Mouse (Mus musculus) bone marrow macrophage, adult 2 months (primary cell): ENCODE measurements around the gene Lsamp. TPM values are rescaled to one million over a fixed set of nuclear protein-coding genes. Genes with fewer than 3 reads are reported as not detected.

Source experiments
- H3K27ac ChIP-seq: 2 replicates; pipeline ENCODE4 v1.5.1; 2012; ENCODE audit warnings: low read depth, low read length; ENCODE audit not compliant: insufficient read depth
- H3K4me1 ChIP-seq: 2 replicates; pipeline ENCODE4 v1.6.1; 2012; ENCODE audit warnings: low read length; ENCODE audit not compliant: control insufficient read depth, insufficient read depth
- H3K4me3 ChIP-seq: 2 replicates; pipeline ENCODE4 v1.5.1; 2012; ENCODE audit warnings: mild to moderate bottlenecking, low read length, moderate library complexity; ENCODE audit not compliant: insufficient read depth
- CTCF ChIP-seq: IDR thresholded peaks from 2 replicates; pipeline ENCODE4 v1.5.1; 2012; ENCODE audit warnings: low read depth, mild to moderate bottlenecking, low read length, moderate library complexity
- POLR2A ChIP-seq: IDR thresholded peaks from 2 replicates; pipeline ENCODE4 v1.6.1; 2012; ENCODE audit warnings: mild to moderate bottlenecking, low read depth, low read length, borderline replicate concordance
- polyA plus RNA-seq: library from polyadenylated mRNA; stranded (reverse); fragments of >200 nt; gene quantifications from 2 replicates; pipeline ENCODE4 v1.2.4, GENCODE M21; 2012; ENCODE audit not compliant: missing spikeins, insufficient read depth, insufficient read length

The Lsamp gene
- polyA plus RNA-seq, 1 experiment: not detected

DNA sequence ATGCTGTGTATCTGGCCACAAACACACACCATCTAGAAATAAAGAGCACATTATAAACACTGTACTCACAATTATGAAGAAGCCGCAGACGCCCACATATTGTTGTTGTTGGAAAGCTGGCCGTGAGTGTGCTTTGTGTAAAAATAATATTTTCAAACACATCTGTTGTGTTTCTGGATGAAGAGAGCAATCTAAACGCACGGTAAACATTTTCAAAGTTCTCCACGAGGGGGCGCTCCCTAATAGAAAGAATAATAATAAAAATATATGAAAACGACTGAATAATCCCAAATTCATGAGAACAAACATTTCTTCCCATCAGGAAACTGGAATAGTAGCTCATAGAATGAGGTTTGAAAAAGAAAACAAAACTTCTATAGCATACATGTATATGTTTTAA is 482.4 kb downstream of the Lsamp start:
- TF ChIP-seq CTCF: no peak
- no peak for TF ChIP-seq POLR2A

DNA sequence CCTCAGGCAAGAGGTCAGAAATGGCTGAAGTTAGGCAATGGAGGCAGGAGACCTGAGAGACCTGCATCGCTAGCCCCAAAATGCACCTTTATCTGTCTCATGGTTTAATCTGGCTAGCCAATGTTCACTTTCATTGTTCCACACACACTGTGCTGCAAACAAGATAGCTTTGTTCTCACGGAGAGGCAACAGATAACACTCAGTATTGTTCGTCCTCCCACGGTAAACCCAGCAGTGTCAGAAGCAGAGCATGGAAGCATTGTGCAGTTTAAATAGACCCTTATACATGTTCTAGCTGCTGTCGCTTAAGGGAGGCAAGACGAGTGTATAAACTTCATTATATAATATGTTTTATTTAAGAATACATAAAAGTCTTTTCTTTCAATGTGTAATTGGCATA is 486.8 kb downstream of the Lsamp start:
- Histone ChIP-seq H3K27ac (no peak overlapping the region), H3K4me3 (no peak overlapping the region), H3K4me1 (no peaks in the 10 kb centered on the region)
- TF ChIP-seq POLR2A (no peak), CTCF (no peak)

More for the DNA sequence above, 482.4 kb downstream of the Lsamp start:
- Histone ChIP-seq H3K4me3 (no peak overlapping the region), H3K27ac (no peak overlapping the region), H3K4me1 (no peaks in the 10 kb centered on the region)

DNA sequence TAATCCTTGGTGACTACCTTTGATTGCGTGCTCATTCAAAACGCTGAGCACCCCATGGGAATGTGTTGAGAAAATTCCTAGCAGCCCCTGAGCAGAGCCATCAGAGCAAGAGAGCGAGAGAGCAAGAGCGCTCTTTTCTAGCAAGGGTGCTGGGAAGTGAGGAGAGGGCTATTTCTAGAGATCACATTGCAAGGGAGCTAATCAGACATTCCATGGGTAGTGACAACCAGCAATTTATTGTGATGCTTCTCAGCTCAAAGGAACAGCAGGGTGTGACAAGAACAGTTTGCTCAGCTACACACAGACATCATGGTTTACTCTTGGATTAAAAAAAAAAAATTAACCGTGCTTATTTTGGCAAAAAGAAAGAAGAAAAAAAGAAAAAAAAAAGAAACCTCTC is 487.8 kb downstream of the Lsamp start:
- Histone ChIP-seq H3K4me1 (no peaks in the 10 kb centered on the region), H3K27ac (no peak overlapping the region), H3K4me3 (no peak overlapping the region)
- TF ChIP-seq CTCF: no peak
- no peak for TF ChIP-seq POLR2A

DNA sequence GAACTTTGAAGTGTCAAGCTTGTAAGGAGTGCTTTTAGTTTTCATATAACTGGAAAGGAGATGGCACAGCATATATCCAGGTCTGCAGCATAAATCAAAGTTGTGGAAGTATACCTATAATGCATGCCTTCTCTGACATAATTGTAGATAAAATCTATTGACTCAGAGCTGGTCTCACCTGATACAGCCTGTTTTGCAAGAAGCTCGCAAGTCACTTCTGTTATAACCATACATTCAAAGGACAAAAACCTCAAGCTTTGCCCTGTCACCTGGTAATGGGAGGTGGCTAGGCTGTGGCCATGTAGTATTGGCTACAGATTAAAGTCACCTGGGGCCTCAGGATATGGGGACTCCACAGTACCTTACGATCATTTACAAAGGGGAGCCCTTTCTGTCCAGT is 507.4 kb downstream of the Lsamp start:
- Histone ChIP-seq H3K4me3 (no peak overlapping the region), H3K27ac (no peak overlapping the region), H3K4me1 (no peaks in the 10 kb centered on the region)
- no peak for TF ChIP-seq POLR2A
- TF ChIP-seq CTCF: no peak

DNA sequence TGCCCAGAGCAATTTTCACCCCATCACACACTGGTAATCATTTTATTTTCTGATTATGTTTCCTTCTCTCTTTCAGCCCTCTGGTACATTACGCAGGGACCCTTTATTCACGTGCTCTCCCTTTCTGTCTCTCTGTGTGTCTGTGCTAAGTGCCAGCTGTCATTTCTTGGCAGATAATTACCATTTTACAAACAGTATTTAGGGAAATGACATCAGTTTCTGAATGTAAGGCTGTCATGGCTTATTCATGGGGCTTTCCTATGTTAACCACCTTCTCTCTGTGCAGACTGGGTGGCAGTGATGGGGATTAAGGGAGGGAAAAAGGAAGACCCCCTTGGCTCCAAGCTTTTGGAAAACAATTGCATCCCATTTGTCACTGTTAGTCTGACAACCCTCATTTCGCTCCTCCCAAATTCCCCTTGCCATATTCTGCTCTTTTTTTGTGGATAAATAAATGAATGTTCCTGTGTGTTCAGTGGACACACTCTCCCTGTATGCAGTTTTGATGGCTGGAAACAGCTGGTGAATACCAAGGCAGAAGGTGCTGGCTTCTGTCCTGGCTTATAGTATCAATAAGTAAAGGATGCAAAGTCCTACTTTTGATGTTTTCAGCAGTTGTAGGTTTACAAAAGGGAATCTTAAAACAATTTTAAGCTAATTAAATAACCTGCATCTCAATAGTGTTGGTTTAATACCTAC is 520.2 kb downstream of the Lsamp start:
- Histone ChIP-seq H3K27ac (no peak overlapping the region), H3K4me1 (no peaks in the 10 kb centered on the region), H3K4me3 (no peak overlapping the region)
- no peak for TF ChIP-seq POLR2A
- no peak for TF ChIP-seq CTCF

DNA sequence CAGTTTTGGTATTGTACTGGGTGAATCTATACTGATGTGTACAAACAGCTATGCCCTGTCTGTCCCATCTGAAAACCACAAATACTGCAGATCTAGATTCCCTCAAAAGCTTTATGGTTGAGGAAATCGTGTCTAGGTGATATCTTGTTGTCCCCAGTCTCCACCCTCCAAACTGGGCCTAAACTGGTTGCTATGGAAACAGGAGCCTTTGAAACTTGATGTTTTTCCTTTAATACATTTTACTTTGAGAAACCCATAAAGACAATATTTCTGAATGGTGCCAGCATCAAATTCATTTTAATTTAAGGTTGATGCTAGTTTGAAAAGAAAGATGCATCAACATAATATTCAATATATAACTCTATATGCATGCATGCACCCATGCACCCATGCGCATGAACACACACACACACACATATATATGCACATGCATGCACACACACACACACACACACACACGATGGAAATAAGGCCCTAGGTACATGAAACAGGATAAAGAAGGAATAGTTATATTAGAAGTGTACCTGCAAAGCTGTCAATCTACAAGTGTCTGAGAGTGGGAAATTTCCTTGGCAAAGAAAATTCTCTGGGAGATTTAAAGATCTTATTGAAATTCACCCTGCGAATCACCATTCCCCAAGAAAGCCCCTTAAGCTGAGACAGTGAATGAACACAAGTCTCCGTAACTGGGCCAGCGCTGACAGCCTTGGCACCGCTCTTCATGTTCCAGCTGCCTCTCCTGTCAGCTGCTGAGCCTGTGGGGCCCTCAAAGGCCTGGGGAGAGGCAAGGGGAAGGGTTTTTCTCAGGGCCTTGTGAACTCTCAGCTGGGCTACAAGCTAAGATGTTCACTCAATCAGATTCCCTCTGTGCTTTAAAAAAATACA is 525.2 kb downstream of the Lsamp start:
- no peak overlapping the region for H3K27ac ChIP-seq
- H3K4me3 ChIP-seq: no peak overlapping the region
- no peaks in the 10 kb centered on the region for H3K4me1 ChIP-seq
- TF ChIP-seq POLR2A: no peak
- TF ChIP-seq CTCF: no peak

DNA sequence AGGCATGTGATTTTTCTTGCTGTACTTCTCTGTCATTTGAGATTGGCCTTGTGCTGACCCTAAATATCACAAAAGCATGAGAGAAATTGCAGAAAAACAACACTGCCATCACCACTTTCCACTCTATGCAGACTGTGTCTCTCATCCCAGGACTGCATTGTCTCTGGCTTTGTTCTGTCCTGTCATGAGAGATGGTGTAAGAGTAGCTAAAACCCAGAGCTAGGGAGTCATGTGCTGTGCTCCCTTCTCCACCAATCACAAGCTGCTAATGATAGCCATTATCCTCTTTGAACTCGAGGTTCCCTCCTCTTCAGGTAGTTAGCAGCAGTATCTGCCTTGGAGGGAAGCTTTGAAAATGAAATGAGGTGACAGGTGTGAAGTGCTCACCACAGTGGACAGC is 552.6 kb downstream of the Lsamp start:
- Histone ChIP-seq H3K4me1 (no peaks in the 10 kb centered on the region), H3K4me3 (no peak overlapping the region), H3K27ac (no peak overlapping the region)
- TF ChIP-seq POLR2A (no peak), CTCF (no peak)

DNA sequence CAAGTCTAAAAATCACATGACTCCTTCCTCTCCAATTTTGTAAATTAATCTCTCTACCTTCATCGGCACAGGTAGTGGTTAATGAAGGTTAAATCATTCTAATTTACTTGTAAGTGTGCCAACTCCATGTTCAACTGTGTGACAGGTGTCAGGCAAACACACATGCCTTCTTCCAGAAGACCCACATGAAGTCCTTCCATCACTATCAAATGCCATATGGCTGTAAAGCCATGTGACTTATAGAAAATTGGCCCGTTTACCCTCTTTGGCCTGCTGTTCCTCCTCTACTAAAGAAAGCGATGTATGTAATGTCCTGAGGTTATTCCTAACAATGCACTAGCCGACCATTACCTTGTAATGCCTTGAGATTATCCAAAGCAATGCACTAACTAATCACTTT is 565.5 kb downstream of the Lsamp start:
- H3K4me3 ChIP-seq: no peak overlapping the region
- H3K27ac ChIP-seq: no peak overlapping the region
- TF ChIP-seq CTCF: no peak
- no peak for TF ChIP-seq POLR2A
- no peaks in the 10 kb centered on the region for H3K4me1 ChIP-seq

DNA sequence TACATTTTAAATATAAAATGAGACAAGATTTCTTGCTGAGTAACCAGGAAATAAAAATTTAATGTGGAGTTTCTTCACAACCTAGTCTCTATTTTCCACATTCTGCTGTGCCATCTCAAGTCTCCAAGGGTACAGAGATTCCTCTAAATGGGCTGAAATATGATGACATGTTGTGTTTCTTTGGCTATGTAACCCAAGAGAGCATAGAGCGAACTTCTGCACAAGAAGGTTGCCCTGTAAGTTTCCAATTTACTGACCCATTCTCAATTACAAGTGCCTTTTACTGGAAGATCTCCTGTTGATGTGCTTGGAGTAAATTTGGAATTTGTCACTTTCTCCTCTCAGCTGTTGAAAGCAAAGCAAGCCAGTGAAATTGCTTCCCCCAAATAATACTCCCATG is 571.4 kb downstream of the Lsamp start:
- TF ChIP-seq CTCF (no peak), POLR2A (no peak)
- no peak overlapping the region for H3K27ac ChIP-seq
- H3K4me1 ChIP-seq: no peaks in the 10 kb centered on the region
- no peak overlapping the region for H3K4me3 ChIP-seq

DNA sequence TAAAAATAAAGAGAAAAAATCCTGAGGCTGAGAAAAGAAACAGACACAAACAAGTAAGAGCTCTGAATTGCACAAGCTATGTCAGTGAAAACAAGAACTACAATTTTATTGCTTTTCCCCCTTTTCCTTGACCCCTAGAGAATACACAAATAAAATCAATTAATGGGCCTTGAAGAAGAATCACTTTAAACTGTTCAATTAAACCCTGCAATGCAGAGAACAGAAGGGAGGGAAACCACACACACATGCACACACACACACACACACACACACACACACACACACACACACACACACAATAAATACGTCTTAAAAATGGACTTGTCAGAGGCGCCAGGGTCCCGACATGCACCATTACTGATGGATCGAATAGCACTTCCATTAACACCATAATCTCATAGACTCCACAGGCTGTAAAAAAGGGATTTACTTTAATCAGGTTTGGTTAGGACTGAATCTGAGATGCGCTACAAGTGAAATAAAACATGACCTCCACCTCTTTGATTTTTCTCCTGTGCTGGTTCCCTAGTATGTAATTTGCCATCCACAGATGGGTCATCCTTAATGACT is 573.6 kb downstream of the Lsamp start:
- no peaks in the 10 kb centered on the region for H3K4me1 ChIP-seq
- no peak overlapping the region for H3K27ac ChIP-seq
- TF ChIP-seq CTCF (no peak), POLR2A (no peak)
- no peak overlapping the region for H3K4me3 ChIP-seq

DNA sequence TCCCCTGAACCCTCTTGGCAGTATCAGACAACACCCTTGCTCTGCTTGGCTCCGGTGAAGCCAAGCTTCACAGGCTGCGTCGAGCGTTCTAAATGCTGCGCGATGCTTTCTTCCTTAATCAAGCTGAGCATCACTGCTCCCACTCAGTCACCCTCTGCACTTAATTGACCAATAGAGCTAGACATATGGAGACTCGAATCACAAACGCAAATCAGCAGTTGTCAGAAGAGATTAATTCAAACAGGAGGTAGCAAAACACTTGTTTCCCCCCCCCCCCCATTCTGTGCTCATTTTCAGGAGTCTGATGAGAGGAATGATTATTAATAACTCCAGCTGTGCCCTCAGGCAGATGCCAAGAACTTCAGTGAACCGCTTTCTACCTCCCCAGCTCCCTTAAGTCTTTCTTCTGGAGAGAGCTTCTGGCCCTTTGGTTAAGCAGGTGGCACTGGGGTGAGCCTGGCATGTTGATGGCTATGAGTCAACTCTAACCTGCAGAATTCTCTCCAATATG is 583.3 kb downstream of the Lsamp start:
- Histone ChIP-seq H3K4me3 (no peak overlapping the region), H3K4me1 (no peaks in the 10 kb centered on the region), H3K27ac (no peak overlapping the region)
- no peak for TF ChIP-seq POLR2A
- TF ChIP-seq CTCF: no peak
